Mouse (Mus musculus) heart, postnatal 14 days (tissue): ENCODE data around the gene Slc22a3. TPM values are rescaled to one million over a fixed set of nuclear protein-coding genes. Genes with fewer than 3 reads are reported as not detected.

ENCODE experiments used
- DNase-seq, 2 experiments: peaks; one replicate each; pipeline ENCODE4 v3.0.0; 2021 to 2022
- intact Hi-C: fragments of 180-260 bp; cut with DNase I; formaldehyde crosslinking; loops from one replicate; pipeline ENCODE4 v1.15.1; 2025
- total RNA-seq, 2 experiments: library from RNA; stranded (reverse); gene quantifications; 2 replicates each; pipeline ENCODE4 v1.2.3; 2021

Gene Slc22a3
- total RNA-seq, 2 experiments from 2014 or later = 3.2 to 4.2 TPM

- intact Hi-C loops = no loop called here
- no peak for DNase-seq
Observed at GRCm38 (mm10) chr17:12472547-12472946, 35.0 kb downstream of the Slc22a3 start.

DNA sequence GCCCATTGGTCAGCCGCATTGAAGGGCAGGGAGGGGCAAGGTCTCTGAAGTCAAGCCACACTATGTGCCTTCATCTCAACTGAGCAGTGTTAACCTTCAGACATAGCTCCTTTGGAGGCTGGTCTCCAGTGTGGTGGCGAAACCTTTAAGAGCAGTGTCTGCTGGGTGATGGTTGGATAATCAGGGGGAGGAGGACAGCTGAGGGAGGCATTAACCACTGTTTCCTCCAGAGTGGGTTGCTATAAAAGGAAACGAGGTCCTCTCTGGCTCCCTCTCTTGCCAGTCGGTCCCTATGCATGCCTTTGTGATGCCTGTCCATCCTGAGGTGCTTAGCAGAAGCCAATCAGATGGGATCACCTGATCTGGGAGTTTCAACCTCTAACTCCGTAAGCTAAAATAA is 38.8 kb downstream of the Slc22a3 start:
- DNase-seq = no peak

DNA sequence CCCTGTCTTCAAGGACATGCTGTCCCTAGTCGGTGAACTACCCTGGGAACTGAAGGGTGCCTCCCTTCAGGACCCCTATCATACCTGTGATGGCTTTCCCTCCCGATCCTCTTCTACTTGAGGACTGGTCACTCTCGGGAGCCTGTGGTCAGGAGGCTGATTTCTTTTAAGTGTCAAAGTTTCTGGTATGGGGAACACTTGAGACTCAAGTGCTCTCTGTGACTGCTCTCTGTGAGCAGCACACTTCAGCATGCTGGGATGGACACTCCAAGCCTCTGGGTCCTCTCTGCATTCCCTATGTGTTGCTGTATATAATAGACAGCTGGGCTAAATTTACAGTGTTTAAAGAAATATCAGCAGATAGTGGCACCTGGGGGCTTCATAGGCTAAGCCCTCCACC is 39.9 kb downstream of the Slc22a3 start:
- intact Hi-C loops = no loop called here
- no peak for DNase-seq

More for the DNA sequence above, 38.8 kb downstream of the Slc22a3 start:
- intact Hi-C loops = no loop called here

- no peak for DNase-seq
- intact Hi-C loops = no loop called here
Observed at GRCm38 (mm10) chr17:12466501-12467000, 41.0 kb downstream of the Slc22a3 start.

DNA sequence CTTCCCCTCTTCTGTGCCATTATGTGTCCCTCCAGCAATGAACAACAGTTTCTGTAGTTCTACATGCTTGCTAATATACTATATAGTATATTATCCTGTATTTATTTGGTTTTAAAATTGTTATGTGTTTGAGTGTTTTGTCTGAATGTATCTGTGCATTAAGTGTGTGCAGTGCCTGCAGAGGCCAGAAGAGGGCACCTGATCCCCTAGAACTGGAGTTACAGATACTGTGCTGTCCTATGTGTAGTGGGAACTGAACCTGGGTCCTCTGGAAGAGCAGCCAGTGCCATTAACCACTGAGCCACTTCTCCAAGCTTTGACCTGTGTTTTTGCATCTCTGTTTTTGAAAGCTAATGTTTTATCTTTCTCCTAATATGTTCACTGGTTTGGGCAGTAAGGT is 46.3 kb downstream of the Slc22a3 start:
- DNase-seq = no peak

GRCm38 (mm10) chr17:12455143-12455790 is 52.2 kb downstream of the Slc22a3 start:
- intact Hi-C loops = loop anchor here (2.0 kb wide), 1 partner anchor 38 kb away; no protein-coding TSS in a partner anchor

More for the DNA sequence above, 46.3 kb downstream of the Slc22a3 start:
- intact Hi-C loops = no loop called here

GRCm38 (mm10) chr17:12453691-12454090 is 53.8 kb downstream of the Slc22a3 start:
- DNase-seq = no peak
- intact Hi-C loops = loop anchor here (2.0 kb wide), 1 partner anchor 37 kb away; no protein-coding TSS in a partner anchor

More at GRCm38 (mm10) chr17:12455143-12455790, 52.2 kb downstream of the Slc22a3 start:
- DNase-seq = peak; percentile 22 to 48

DNA sequence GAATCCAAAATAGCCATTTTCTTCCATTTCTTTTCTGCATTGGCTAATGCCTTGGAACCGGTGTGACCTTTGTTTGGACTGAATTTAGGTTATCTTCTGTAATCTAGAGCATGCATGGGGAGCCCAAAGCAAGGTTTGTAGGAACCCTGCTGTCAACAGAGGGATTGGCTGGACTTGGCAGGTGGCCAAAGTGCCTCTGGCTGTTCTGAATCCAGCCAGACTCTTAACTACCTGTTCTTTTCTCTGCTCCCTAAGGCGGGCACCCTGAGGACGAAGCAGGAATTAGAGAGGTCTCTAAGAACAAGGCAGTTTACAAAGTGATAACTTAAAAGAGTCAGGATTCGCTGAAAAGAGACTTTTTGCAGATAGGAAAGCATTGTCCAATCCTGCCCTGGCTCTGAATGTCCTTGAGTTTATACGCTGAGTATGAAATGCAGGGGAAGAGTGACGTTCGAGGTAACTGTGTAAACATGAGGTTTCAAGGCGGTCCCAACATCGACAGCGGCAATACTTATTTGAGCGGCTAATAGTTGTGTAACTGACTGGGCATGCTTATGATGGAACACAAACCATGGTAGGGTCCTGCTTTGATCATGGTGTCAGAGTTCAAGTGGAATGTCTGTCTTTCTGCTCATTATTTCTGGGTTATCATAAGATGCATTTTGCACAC is 54.5 kb downstream of the Slc22a3 start:
- intact Hi-C loops = no loop called here
- peak; percentile 7 to 17 for DNase-seq

DNA sequence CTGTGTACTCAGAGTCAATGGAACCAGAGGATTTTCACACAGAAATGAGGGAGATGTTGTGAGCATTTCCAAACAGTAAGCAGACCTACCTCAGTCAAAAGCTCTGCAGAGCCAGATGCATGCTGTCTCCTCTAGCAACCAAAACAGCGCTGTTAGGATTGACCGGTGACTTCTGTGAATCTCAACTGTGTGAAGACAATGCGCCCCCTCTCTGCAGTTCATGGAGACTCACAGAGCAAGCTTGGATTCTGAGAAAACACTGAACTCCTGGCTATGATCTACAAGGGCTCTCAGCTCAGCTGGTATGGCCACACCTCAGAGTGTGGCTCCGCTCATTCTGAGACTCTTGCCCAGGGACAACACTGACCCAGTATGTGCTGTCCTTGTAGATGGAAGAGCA is 56.3 kb downstream of the Slc22a3 start:
- intact Hi-C loops = no loop called here

GRCm38 (mm10) chr17:12444561-12444960 is 62.9 kb downstream of the Slc22a3 start:
- peak; percentile 19 to 64 for DNase-seq
- intact Hi-C loops = no loop called here

More for the DNA sequence above, 56.3 kb downstream of the Slc22a3 start:
- peak; percentile 8 to 27 for DNase-seq

DNA sequence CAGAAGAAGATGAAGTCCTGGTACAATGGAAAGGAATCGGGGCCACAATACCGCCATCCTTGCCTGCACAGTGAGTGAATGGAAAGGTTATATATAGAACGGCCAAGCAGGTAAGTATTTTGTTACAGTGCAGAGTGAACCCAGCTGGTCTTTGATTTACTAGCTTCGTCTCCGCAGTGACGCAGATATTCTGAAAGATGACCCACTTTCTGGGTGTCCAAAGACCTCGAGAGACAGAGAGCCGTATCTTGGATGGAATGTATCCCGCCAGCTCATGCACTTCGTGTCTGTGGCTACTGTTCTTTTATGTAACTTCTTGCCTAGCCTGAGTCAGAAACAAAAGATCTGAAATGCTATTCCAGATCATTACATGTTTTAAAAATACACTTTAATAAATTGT is 69.7 kb downstream of the Slc22a3 start:
- DNase-seq = no peak
- intact Hi-C loops = no loop called here

GRCm38 (mm10) chr17:12431707-12432106 is 75.8 kb downstream of the Slc22a3 start:
- intact Hi-C loops = no loop called here
- no peak for DNase-seq

DNA sequence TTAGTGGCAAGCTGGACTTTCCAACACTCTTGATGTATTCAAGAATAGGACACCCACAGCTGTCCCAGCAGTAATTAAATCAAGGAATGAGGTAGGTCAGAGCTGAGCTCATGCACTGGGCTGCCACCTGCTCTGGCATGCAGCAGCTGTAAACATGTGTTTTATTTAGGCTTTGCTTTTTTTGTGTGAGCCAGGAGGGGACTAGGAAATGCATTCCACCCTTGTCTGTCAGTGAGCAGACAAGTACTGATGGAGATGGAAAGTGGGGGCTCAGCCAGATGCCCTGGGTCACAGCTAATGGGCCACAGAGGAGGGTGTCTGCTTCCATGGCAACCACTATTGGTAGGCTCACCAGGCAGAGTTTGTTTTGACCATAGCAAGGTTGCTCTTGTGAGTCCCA is 79.1 kb downstream of the Slc22a3 start:
- no peak for DNase-seq
- intact Hi-C loops = no loop called here

GRCm38 (mm10) chr17:12427156-12427555 is 80.3 kb downstream of the Slc22a3 start:
- intact Hi-C loops = no loop called here
- no peak for DNase-seq

DNA sequence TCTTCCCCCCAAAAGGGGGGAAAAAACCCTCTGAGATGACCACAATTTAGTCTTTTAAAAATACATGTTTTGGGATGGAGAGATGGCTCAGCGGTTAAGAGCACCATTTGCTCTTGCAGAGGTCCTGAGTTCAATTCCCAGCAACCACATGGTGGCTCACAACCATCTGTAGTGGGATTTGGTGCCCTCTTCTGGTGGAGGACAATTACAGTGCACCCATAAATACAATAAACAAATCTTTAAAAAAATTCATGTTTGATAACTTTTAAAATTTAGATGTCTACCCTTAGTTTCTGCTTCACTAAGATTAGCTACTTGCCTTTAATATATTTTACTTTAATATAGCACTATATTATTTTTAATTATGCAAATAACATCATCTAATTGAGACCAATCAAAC is 85.4 kb downstream of the Slc22a3 start:
- intact Hi-C loops = no loop called here
- no peak for DNase-seq

DNA sequence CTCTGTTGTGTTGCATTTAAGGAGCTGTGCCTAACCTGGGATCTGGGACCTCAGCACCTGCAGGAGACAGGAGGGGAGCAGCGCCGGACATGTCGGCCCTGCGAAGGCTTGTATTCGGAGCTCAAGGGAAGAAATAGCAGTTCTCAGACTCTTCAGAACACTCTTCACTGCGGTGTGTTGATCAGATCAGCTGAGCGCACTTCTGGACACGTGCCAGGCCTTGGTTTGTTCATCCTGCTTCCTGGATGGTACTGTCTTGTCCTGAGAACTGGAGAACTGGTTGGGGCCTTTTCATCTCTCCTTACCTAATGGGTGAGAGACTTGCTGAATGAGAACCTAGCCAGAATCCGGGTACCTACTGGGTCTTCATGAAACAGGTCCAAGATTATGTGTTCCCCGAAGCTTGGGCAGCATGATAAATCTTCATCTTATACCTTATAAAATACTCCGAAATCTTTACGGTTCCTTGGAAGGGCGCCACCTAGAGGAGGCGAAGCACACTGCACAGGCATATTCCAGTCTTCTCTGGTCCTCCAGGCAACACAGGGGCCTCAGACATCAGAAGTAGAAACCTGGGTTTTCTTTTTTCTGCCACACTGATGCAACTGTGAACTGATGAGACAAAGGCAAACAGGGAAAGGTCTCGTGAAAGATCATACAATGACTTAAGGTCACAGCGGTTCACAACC is 86.5 kb downstream of the Slc22a3 start:
- DNase-seq = no peak
- intact Hi-C loops = no loop called here

- intact Hi-C loops = loop anchor here (5.0 kb wide), 1 partner anchor 578 kb away; no protein-coding TSS in a partner anchor
- DNase-seq = no peak
Observed at GRCm38 (mm10) chr17:12419491-12420079, 87.9 kb downstream of the Slc22a3 start.

GRCm38 (mm10) chr17:12416250-12416895 is 91.1 kb downstream of the Slc22a3 start:
- intact Hi-C loops = loop anchor here (2.0 to 5.0 kb wide), 4 partner anchors 38 to 581 kb away; no protein-coding TSS in a partner anchor

GRCm38 (mm10) chr17:12415741-12416140 is 91.8 kb downstream of the Slc22a3 start:
- intact Hi-C loops = loop anchor here (2.0 to 5.0 kb wide), 4 partner anchors 39 to 582 kb away; no protein-coding TSS in a partner anchor
- no peak for DNase-seq

More at GRCm38 (mm10) chr17:12416250-12416895, 91.1 kb downstream of the Slc22a3 start:
- DNase-seq = peak; percentile 82 to 89
